Mouse (Mus musculus): Measurements from ENCODE around the gene Maml3. TPM values are rescaled to one million over a fixed set of nuclear protein-coding genes. Genes with fewer than 3 reads are reported as not detected.

Maml3 gene
- polyA plus RNA-seq, 1 experiment from 2014 or later: 4.1 TPM

GRCm38 (mm10) chr3:51708746-51709411, 396.0 kb downstream of the Maml3 start:
- ATAC-seq: peak; percentile 89
- Histone ChIP-seq H3K9me3 (no peaks in the 10 kb centered on the region), H3K27ac (peak overlapping the region; percentile 92), H3K4me1 (replicated peaks) (peaks cover 16% of the 10 kb centered on the region; the same call in 1 of the 2 replicates), H3K4me2 (replicated peaks) (peak overlapping the region; percentile 51), H3K9ac (no peak overlapping the region; the same call in 1 of the 2 replicates), H3K27me3 (replicated peaks) (no peaks in the 10 kb centered on the region), H3K4me3 (replicated peaks) (peak overlapping the region; percentile 7; the same call in 1 of the 2 replicates), H3K36me3 (no peaks in the 10 kb centered on the region)
- WGBS: 43% methylated on average over 21 of the region's 21 CpGs

- H3K4me3 ChIP-seq (replicated peaks): no peak overlapping the region
These were observed 396.5 kb downstream of the Maml3 start for GRCm38 (mm10) chr3:51708375-51708745.

DNA sequence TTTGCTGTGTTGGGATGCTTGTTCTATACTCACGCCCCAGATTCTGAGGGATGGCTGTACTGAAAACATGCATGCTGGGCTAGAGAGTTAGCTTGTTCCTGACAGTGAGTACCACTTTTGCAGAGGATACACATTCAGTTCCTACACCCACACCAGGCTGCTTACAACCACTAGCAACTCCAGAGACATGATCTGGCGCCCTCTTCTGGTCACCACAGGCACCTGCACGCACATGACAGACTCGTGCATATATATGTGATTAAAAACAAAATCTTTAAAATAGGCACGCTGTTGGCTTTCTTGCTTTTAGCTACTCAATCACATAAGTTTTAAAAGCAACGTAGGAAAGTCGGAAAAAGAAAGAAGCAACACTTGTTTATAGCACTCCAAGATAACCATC, 399.7 kb downstream of the Maml3 start:
- no peak overlapping the region for H3K9ac ChIP-seq
- H3K4me2 ChIP-seq (replicated peaks): no peak overlapping the region
- 85% methylated on average over 7 of the region's 7 CpGs for WGBS
- ATAC-seq: no peak
- H3K27me3 ChIP-seq (replicated peaks): no peaks in the 10 kb centered on the region
- H3K27ac ChIP-seq: no peak overlapping the region
- H3K9me3 ChIP-seq: no peaks in the 10 kb centered on the region
- peaks cover 30% of the 10 kb centered on the region for H3K4me1 ChIP-seq (replicated peaks)
- no peak overlapping the region for H3K4me3 ChIP-seq (replicated peaks)
- no peaks in the 10 kb centered on the region for H3K36me3 ChIP-seq

More at GRCm38 (mm10) chr3:51708375-51708745, 396.5 kb downstream of the Maml3 start:
- Histone ChIP-seq H3K27ac (peak overlapping the region; percentile 92), H3K4me2 (replicated peaks) (peak overlapping the region; percentile 51; the same call in 1 of the 2 replicates), H3K27me3 (replicated peaks) (no peaks in the 10 kb centered on the region), H3K9me3 (no peaks in the 10 kb centered on the region), H3K36me3 (no peaks in the 10 kb centered on the region), H3K4me1 (replicated peaks) (peaks cover 16% of the 10 kb centered on the region; the same call in 1 of the 2 replicates), H3K9ac (no peak overlapping the region)
- peak; percentile 20; the same call in 1 of the 2 replicates for ATAC-seq
- WGBS: 48% methylated on average over 1 of the region's 1 CpGs

DNA sequence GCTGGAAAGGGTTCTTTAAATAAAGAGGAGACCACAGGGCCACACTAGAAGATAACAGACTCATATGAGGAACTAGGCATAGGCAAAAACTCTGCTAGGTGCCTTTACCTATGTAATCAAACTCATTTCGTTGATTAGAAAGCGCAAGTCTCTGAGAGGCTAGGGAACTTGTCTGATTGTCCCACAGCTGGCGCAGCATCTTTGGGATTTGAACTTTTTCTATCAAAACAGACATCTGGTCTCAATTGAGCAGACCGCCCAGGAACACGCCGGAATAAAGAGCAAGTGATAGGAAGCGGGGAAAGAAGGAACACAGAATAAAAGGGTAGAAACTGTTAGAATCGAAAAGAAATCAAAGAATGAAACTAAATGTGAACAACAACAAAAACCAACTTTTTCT, 401.4 kb downstream of the Maml3 start:
- Histone ChIP-seq H3K36me3 (no peaks in the 10 kb centered on the region), H3K27ac (no peak overlapping the region), H3K9ac (no peak overlapping the region), H3K9me3 (no peaks in the 10 kb centered on the region), H3K4me3 (replicated peaks) (no peak overlapping the region), H3K4me2 (replicated peaks) (no peak overlapping the region), H3K27me3 (replicated peaks) (no peaks in the 10 kb centered on the region), H3K4me1 (replicated peaks) (peaks cover 25% of the 10 kb centered on the region)
- WGBS: 91% methylated on average over 8 of the region's 8 CpGs
- no peak for ATAC-seq

GRCm38 (mm10) chr3:51702701-51703286, 402.1 kb downstream of the Maml3 start:
- no peak for ATAC-seq
- Histone ChIP-seq H3K4me1 (replicated peaks) (peaks cover 19% of the 10 kb centered on the region), H3K9me3 (no peaks in the 10 kb centered on the region), H3K27me3 (replicated peaks) (no peaks in the 10 kb centered on the region), H3K4me2 (replicated peaks) (no peak overlapping the region), H3K27ac (no peak overlapping the region), H3K9ac (no peak overlapping the region), H3K36me3 (no peaks in the 10 kb centered on the region), H3K4me3 (replicated peaks) (no peak overlapping the region)
- WGBS: 86% methylated on average over 8 of the region's 8 CpGs

DNA sequence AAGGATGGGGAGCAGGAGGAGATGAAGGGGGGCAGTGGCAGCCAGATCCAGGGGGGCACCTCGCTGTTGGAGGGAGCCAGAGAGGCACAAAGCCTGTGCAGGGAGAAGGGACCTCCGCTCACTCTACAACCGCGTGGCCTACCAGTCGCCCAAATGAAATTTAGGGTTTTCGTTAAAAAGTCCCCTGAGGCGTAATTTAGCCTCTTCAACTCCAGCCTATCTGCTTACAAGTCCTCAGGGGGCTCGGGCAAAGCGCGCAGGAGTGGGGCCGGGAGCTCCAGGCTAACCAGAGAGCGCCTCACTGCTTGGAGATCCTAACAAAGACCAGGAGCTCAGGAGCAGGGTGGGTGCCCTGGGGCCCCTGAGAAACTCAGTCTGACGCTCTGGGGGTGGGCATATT, 402.9 kb downstream of the Maml3 start:
- peak overlapping the region; percentile 48; the same call in 1 of the 2 replicates for H3K27ac ChIP-seq
- H3K9me3 ChIP-seq: no peaks in the 10 kb centered on the region
- H3K4me2 ChIP-seq (replicated peaks): peak overlapping the region; percentile 70
- no peaks in the 10 kb centered on the region for H3K27me3 ChIP-seq (replicated peaks)
- 19% methylated on average over 13 of the region's 13 CpGs for WGBS
- H3K4me1 ChIP-seq (replicated peaks): peaks cover 18% of the 10 kb centered on the region
- ATAC-seq: peak; percentile 48
- H3K36me3 ChIP-seq: no peaks in the 10 kb centered on the region
- peak overlapping the region; percentile 20; the same call in 1 of the 2 replicates for H3K9ac ChIP-seq
- peak overlapping the region; percentile 31 for H3K4me3 ChIP-seq (replicated peaks)

DNA sequence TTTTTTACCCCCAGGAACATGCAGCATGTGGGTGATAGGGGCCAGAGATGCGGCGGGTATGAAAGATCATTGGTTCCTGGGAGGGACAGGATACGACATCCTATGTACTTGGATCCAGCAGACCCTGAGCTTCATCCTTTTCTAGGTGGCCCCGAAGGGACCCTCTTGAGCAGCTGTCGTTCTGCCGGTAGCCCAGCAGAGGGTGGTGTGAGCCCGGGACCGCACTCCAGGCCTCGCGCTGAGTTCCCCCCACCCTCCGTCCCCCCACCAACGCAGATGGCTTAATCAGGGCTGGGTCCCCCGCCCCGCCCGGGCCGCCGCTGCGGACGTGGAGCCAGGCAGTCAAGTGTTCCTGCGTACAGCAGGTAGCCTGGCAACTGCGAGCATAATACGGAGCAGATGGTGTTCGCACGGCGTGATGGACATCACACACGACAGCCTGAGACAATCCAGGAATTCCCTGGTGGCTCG, 403.6 kb downstream of the Maml3 start:
- H3K9ac ChIP-seq: peak overlapping the region; percentile 20
- peak; percentile 92 for ATAC-seq

GRCm38 (mm10) chr3:51700731-51701280, 404.1 kb downstream of the Maml3 start:
- 23% methylated on average over 15 of the region's 15 CpGs for WGBS
- Histone ChIP-seq H3K27ac (no peak overlapping the region), H3K9ac (peak overlapping the region; percentile 20; the same call in 1 of the 2 replicates), H3K27me3 (replicated peaks) (no peaks in the 10 kb centered on the region), H3K4me1 (replicated peaks) (peaks cover 18% of the 10 kb centered on the region), H3K9me3 (no peaks in the 10 kb centered on the region), H3K36me3 (no peaks in the 10 kb centered on the region), H3K4me2 (replicated peaks) (peak overlapping the region; percentile 70), H3K4me3 (replicated peaks) (peak overlapping the region; percentile 31)
- ATAC-seq: no peak

More for the DNA sequence above, 403.6 kb downstream of the Maml3 start:
- Histone ChIP-seq H3K4me2 (replicated peaks) (peak overlapping the region; percentile 70), H3K36me3 (no peaks in the 10 kb centered on the region), H3K27ac (peak overlapping the region; percentile 48; the same call in 1 of the 2 replicates), H3K9me3 (no peaks in the 10 kb centered on the region), H3K27me3 (replicated peaks) (no peaks in the 10 kb centered on the region), H3K4me1 (replicated peaks) (peaks cover 18% of the 10 kb centered on the region), H3K4me3 (replicated peaks) (peak overlapping the region; percentile 31)
- WGBS: under 1% methylated on average over 27 of the region's 27 CpGs

GRCm38 (mm10) chr3:51700123-51700522, 404.8 kb downstream of the Maml3 start:
- H3K9me3 ChIP-seq: no peaks in the 10 kb centered on the region
- H3K36me3 ChIP-seq: no peaks in the 10 kb centered on the region
- no peak overlapping the region for H3K9ac ChIP-seq
- H3K27ac ChIP-seq: no peak overlapping the region
- peak; percentile 54; the same call in 1 of the 2 replicates for ATAC-seq
- H3K27me3 ChIP-seq (replicated peaks): no peaks in the 10 kb centered on the region
- H3K4me1 ChIP-seq (replicated peaks): peaks cover 18% of the 10 kb centered on the region
- no peak overlapping the region for H3K4me2 ChIP-seq (replicated peaks)
- H3K4me3 ChIP-seq (replicated peaks): no peak overlapping the region
- WGBS: 41% methylated on average over 4 of the region's 4 CpGs

GRCm38 (mm10) chr3:51697931-51698330, 406.9 kb downstream of the Maml3 start:
- Histone ChIP-seq H3K4me2 (replicated peaks) (no peak overlapping the region), H3K4me3 (replicated peaks) (no peak overlapping the region), H3K27me3 (replicated peaks) (no peaks in the 10 kb centered on the region), H3K36me3 (no peaks in the 10 kb centered on the region), H3K9me3 (no peaks in the 10 kb centered on the region), H3K9ac (no peak overlapping the region), H3K4me1 (replicated peaks) (peaks cover 18% of the 10 kb centered on the region), H3K27ac (no peak overlapping the region)
- no peak for ATAC-seq
- WGBS: 93% methylated on average over 3 of the region's 3 CpGs

- ATAC-seq: peak; percentile 51
- peak overlapping the region; percentile 36; the same call in 1 of the 2 replicates for H3K27ac ChIP-seq
- WGBS: 62% methylated on average over 3 of the region's 3 CpGs
These were observed 409.2 kb downstream of the Maml3 start for GRCm38 (mm10) chr3:51695713-51696112.

GRCm38 (mm10) chr3:51694576-51694975, 410.3 kb downstream of the Maml3 start:
- WGBS: 87% methylated on average over 14 of the region's 14 CpGs
- H3K4me1 ChIP-seq (replicated peaks): no peaks in the 10 kb centered on the region; the same call in 1 of the 2 replicates
- no peak for ATAC-seq
- H3K27me3 ChIP-seq (replicated peaks): no peaks in the 10 kb centered on the region
- no peak overlapping the region for H3K4me3 ChIP-seq (replicated peaks)
- 0 out of 2 replicates have a peak, but pooled peaks cover 4% of the 10 kb centered on the region for H3K36me3 ChIP-seq
- no peak overlapping the region for H3K27ac ChIP-seq
- no peaks in the 10 kb centered on the region for H3K9me3 ChIP-seq
- H3K4me2 ChIP-seq (replicated peaks): no peak overlapping the region
- no peak overlapping the region for H3K9ac ChIP-seq

More at GRCm38 (mm10) chr3:51695713-51696112, 409.2 kb downstream of the Maml3 start:
- Histone ChIP-seq H3K27me3 (replicated peaks) (no peaks in the 10 kb centered on the region), H3K36me3 (no peaks in the 10 kb centered on the region), H3K4me3 (replicated peaks) (no peak overlapping the region), H3K4me1 (replicated peaks) (peaks cover 5% of the 10 kb centered on the region), H3K9me3 (no peaks in the 10 kb centered on the region), H3K9ac (no peak overlapping the region), H3K4me2 (replicated peaks) (no peak overlapping the region)
